Mouse (Mus musculus) lung, postnatal 36 days (tissue): ENCODE data around the gene Klf16.
A peak's percentile ranks its signal among the peaks of the same experiment; 100 is the strongest.

ENCODE experiments used
- DNase-seq: peaks from one replicate; pipeline ENCODE4 v3.0.0; 2022; ENCODE audit warnings: mixed read lengths

Klf16 gene

DNA sequence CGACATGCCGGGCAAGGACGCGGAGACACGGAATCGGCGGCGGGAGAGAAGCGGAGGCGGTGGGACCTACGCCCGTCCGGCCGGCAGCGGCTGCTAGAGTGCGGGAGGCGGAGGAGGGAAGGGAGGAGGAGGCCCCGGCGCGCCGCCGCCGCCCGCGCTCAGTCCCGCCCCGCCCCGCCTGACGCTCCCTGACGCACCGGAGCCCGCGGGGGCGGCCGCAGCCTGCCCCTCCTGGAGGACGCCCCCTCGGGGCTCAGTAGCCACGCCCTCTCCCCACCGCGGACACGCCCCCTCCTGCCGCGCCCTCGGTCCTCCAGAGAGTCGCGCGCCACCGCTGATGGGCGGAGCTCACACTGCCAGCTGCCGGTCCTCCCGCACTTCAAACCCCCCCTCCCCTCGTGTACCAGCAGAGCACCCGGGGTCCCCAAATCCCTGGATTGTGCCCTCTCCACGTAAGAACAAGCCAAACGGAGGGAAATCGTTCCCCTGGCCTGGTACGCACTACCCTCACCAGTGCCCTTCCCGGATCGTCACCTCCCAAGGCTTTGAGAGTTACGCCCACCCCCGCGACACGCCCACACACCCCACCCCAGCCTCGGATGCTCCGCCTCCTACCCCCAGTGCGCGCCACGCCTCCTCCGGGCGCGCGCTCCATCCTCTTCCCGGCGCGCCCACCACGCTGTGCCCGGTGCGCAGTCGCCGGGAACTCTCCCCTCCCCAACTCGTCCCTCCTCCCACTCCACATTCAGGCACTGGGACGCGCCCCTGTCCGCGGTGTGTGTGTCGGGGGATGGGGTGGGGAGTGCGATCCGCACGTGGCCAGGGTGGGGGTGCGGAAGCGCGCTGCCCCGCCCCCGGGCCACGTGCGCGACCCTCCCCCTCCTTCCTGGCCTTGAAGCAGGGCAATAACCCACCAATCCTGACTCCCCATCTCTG is at the start of gene Klf16:
Gene Klf16, minus strand, starts transcription at position 127 of the 936 bp plus-strand sequence.
- peak; percentile 98 for DNase-seq

- DNase-seq: no peak
Observed at GRCm38 (mm10) chr10:80625764-80626163, 48.6 kb upstream of the Klf16 start.

DNA sequence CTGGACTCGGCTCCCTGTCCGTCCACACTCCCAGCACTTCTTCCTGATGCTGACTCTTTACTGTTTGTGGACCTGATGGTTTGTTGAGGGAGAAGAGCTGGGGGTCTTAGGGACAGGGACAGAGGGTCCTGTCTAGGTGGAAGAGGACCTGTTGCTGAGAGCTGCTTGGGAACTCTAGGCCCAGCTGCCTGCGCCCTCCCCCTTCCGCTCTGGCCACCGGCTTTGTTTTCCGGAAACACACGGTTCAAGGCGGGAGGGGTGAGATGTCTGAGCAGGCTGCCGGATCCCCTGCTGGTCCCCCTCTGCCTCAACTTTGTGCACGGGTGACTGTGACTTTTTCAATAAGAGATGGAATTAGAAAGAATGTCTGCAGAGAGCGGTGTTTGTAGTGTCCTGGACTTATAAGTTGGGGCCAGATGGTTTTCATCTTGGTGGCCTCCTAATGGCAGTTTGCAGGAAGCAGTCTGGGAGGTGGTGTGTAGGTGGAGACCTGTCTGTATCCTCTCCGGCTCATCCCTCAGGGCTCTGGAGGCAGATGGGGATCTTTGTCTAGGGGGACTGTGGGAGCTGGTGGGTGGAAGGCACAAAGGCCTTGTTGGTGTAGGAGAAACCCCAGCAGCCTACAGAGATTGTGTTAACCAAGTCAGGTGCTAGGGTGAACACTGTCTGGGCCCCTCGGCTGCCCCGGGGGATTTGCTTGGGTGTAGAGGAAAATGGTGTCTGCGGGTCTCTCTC is 46.5 kb upstream of the Klf16 start:
- peak; percentile 82 for DNase-seq

DNA sequence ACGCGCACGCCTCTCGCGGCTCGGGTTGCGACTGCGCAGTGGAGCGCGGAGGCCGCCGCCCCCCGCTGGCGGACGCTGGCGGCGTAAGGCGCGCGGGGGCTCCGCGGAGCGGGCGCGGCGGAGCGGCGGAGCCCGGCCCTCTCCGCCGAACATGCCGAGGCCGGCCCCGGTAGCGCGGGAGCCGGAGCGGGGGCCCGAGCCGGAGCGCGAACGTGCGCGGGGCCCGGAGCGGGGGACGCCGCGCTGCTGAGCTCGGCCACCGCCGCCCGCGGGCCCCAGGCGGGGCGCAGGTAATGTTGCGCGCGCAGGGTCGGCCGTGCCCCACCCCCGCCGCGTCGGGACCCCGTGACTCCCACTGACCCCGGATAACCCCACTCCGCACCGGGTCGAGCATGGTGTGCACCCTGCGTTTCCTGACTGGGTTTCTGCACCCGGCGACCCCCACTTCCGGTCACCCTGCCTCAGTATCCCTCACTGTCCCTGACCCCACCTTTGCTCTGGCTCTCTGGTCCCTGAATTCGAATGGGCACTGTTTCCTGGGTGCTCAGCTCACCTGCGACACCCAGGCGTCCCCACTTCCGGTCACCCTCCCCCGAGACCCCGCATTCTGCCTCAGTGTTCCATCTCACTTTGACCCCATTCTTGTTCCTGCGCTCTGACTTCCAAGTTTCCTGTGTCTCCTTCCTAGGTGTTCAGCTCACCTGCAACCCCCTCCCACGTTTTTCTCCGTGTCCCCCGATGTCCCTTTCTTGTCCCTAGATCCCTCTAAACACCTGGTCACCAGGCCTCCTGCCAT is 45.7 kb upstream of the Klf16 start, which contains the start of gene Csnk1g2:
Gene Csnk1g2, plus strand, starts transcription at position 178 of the 796 bp plus-strand sequence.
- DNase-seq: peak; percentile 56

- peak; percentile 100 for DNase-seq
Observed at GRCm38 (mm10) chr10:80621940-80622660, 45.0 kb upstream of the Klf16 start.

DNA sequence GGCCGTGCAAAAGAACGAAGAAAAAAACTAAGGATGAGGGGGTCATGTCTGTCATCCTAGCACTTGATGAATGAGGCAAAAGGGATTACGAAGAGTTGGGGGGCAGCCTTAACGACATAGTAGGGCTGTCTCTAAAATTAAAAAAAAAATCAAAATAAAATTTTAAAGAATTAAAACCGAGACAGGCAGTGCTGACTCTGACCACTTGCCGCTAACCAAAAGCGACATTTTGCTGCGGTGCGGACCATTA is 44.5 kb upstream of the Klf16 start:
- DNase-seq: no peak

DNA sequence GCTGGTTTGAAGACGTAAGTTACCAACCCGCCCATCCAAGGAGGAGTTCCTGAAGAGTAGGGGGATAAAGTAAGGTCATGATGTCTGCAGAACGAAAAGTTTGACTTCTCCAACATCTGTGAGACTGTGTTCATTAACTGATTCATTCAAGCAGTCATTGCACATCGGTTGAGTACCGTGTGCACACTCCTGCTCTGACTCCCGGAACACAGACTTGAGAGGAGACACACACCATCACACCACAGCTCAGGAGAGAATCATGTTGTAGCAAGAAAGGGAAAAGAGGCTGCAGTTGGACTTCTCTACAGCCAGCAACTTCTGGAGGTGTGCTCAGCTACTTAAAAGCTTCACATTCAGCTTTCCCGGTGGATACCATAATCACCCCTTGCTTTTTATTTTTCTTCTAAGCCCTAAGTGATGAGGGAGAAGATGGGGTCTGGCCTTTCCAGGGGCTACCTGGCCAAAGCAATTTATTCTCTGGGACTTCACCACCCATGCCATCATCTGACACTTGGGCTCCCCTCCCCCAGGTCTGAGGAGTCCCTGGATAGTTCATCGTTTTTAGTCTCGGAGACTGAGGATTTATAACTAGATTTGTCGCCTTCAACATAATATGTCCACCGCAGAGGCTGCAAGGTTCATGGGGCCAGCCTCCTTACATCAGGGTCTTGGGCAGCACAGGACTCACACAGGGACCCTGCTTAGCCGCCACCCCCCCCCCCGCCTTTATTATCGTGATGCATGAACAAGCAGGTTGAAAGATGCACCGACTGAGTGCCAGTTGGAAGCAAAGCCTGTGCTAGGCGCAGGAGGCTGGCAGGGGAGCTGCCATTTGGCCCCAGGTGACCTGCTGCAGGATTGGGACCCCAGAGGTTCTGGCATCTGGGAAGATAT is 43.9 kb upstream of the Klf16 start:
- no peak for DNase-seq

DNA sequence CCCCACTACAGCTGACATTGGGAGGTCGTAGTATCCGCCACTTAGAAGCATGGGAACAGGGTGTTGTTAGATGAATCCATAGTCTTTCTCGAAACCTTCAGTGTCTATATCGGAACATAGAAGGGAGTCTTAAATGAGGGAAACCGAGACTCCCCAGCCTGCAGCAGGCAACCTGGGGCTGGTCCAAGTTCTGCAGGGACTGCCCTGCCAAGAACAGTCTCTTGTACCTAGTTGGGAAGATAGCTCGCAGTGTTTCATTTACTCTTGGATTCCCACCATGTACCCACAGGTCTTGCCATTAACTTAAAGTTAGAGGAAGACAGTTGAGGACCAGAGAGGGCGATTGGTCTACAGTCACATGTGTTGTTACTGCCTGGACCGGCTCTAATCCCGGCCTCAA is 43.2 kb upstream of the Klf16 start:
- DNase-seq: no peak

DNA sequence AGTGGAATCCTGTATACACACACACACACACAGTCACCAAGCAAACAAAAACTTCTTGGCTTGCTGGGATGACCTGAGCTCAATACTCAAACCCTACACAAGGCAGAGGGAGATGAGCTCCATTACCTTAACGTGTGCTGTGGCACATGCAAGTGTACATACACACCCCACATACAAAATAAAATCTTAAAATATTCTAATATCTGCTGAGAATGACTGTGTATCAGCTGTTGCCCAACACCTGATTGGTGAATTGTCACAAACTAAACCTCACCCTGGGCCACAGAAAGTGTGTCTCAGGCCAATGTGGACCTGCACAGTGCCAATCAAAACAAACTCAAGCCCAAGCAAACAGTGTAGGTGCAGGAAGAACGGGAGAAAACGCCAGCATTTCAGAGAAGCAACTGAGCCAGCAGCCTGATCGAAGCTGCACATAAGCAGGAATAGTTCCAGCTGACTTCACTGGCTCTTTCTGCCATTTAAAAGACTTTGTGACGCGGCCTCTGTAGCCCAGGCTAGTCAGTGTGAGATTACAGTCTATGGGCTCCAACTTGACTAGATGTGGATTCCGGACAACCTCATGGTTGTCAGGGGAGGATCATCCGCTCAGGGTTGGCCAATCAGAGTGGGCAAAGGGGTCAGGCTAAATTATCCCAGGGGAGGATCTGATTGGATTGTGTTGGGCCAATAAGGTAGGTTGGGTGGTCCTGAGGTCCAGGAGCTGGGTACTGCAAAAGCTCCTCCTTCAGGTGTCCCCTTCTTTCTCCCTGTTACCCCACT is 42.5 kb upstream of the Klf16 start:
- DNase-seq: no peak

DNA sequence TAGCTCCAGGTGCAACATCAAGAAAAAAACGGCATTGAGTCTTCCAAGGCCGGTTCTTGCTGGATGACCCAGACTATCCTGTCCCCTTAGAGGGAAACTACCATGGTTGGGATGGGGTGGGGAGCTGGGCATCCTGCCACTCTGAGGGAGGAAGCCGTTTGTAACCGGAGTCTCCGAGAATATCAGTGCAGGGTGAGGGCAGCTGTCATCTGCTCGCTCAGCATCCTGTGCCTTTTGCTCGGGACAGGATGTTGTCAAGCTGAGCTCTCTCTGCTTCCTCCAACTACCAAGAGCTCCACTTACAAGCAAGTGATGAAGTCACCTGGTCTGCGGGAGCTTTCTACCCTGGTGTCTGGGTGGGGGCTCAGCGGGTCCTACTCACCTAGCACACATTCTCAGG is 41.1 kb upstream of the Klf16 start:
- DNase-seq: peak; percentile 76

- DNase-seq: no peak
Observed at GRCm38 (mm10) chr10:80614351-80614750, 37.2 kb upstream of the Klf16 start.

DNA sequence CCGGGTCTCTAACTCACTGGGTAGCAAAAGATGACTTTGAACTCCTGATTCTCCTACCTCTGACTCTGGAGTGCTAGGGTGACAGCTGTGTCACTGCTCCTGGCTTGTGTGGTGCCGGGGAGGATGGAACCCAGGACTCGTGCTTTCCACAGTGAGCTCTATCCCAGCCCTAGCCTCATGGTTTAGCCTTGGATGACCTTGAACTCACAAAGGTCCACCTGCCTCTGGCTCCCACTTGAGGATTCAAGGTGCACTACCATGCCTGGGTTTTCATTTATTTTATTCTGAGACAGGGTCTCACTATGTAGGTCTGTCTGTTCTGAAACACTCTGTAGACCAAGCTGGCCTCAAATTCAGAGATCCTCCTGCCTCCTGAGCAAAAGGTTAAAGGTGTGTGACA is 36.7 kb upstream of the Klf16 start:
- no peak for DNase-seq

GRCm38 (mm10) chr10:80611905-80612304 is 34.8 kb upstream of the Klf16 start:
- no peak for DNase-seq

GRCm38 (mm10) chr10:80611024-80611423 is 33.9 kb upstream of the Klf16 start:
- DNase-seq: peak; percentile 72

DNA sequence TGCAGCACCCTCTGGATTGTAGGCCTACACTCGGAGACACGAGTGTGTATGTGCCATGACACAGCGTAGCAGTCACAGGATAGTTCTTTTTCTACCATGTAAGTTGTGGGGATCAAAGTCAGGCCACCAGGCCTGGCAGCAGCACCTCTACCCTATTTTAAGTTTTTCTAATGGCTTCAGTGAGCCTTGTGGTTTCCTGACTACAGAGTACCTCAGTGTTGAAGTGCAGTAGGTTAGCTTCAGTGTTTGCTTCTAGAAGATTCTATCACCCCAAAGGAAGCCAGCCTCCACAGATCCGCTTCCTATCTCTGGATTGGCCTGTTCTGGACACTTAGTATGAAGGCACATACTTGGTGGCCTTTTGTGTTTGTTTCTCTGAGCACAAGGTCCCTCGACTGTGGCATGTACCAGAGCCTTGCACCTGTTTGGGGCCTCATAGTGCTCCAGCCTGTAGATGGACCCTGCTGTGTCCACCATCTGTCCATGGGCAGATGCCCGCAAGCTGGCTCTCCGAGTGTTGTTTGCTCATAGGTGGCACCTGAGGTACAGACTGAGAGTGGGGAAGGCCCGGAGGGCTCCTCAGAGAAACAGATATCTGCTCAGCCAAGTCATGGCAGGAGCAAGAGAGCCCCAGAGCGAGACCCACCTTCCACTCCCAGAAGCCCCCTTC is 33.1 kb upstream of the Klf16 start:
- DNase-seq: no peak

DNA sequence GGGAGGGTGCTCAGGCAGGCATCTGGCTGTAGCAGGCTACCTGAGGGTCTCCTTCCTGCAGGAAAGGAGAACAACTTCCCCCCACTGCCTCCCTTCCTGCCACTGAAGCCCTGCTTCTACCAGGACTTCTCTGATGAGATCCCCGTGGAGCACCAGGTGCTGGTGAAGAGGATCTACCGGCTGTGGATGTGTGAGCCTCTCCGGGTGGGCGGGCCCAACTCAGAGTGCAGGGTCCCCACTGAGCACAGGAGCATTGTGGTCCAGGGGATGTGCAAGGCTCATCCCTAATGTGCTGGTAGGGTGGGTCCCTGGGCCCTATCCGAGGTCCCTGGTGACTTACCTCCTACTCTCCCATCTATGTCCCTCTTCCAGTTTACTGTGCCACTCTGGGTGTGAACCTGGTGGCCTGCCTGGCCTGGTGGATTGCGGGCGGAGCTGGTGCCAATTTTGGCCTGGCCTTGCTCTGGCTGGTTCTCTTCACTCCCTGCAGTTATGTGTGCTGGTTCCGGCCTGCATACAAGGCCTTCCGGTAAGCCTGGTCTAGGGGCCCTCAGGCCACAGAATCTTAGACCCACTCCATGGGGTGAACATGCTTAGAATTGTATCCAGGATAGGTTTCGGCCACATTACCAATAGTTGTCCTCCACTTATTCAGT is 32.3 kb upstream of the Klf16 start:
- DNase-seq: no peak

GRCm38 (mm10) chr10:80608435-80608834 is 31.3 kb upstream of the Klf16 start:
- DNase-seq: no peak

- DNase-seq: no peak
Observed at GRCm38 (mm10) chr10:80606737-80607350, 29.7 kb upstream of the Klf16 start.

DNA sequence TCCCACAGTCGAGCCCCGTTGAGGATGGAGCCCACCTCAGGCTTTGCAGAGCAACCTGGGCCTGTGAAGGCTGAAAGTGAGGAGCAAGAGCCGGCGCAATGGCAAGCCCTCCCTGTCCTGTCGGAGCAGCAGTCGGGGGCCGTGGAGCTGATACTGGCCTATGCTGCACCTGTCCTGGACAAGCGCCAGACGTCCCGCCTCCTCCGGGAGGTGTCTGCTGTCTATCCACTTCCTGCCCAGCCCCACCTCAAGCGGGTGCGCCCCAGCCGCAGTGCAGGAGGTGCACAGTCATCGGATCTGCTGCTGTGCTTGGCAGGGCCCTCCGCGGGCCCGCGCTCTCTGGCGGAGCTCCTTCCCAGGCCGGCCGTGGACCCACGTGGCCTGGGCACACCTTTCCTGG is 29.2 kb upstream of the Klf16 start:
- no peak for DNase-seq
